Mouse (Mus musculus) embryonic facial prominence, embryonic 11.5 days (tissue): ENCODE measurements around the gene Fars2. TPM values are rescaled to one million over a fixed set of nuclear protein-coding genes. Genes with fewer than 3 reads are reported as not detected.

ENCODE experiments used
- ATAC-seq: fragments of 200-750 bp; cut with Nextera tagmentation; replicated peaks from 2 replicates; pipeline ENCODE4 v1.8.0; 2017; ENCODE audit warnings: low read depth; ENCODE audit not compliant: insufficient number of reproducible peaks, low FRiP score, low TSS enrichment
- DNase-seq: peaks from one replicate; pipeline ENCODE4 v3.0.0-alpha.2; 2015; ENCODE audit warnings: low spot score
- H3K27ac ChIP-seq: fragments of 300-500 bp; sonication (generic); replicated peaks from 2 replicates; pipeline ENCODE4 v1.5.1; 2014; ENCODE audit warnings: mild to moderate bottlenecking, low read depth, low read length, control low read depth
- H3K27me3 ChIP-seq: fragments of 300-500 bp; sonication (generic); 2 replicates; pipeline ENCODE4 v1.6.1; 2014; ENCODE audit warnings: mild to moderate bottlenecking, low read length, moderate library complexity, mixed read lengths; ENCODE audit not compliant: control insufficient read depth, insufficient read depth
- H3K36me3 ChIP-seq: fragments of 300-500 bp; sonication (generic); replicated peaks from 2 replicates; pipeline ENCODE4 v1.6.1; 2014; ENCODE audit warnings: low read depth, mild to moderate bottlenecking, low read length, moderate library complexity, mixed read lengths; ENCODE audit not compliant: control insufficient read depth, insufficient read depth
- H3K4me1 ChIP-seq: fragments of 300-500 bp; sonication (generic); 2 replicates; pipeline ENCODE4 v1.6.1; 2014; ENCODE audit warnings: low read length, mixed read lengths; ENCODE audit not compliant: control insufficient read depth, insufficient read depth
- H3K4me2 ChIP-seq: fragments of 300-500 bp; sonication (generic); 2 replicates; pipeline ENCODE4 v1.6.1; 2014; ENCODE audit warnings: low read depth, mild to moderate bottlenecking, control low read depth, low read length, moderate library complexity
- H3K4me3 ChIP-seq: fragments of 300-500 bp; sonication (generic); 2 replicates; pipeline ENCODE4 v1.5.1; 2014; ENCODE audit warnings: low read depth, low read length, control low read depth
- H3K9ac ChIP-seq: fragments of 300-500 bp; sonication (generic); replicated peaks from 2 replicates; pipeline ENCODE4 v1.6.1; 2014; ENCODE audit warnings: mild to moderate bottlenecking, control low read depth, low read length
- H3K9me3 ChIP-seq: fragments of 300-500 bp; sonication (generic); replicated peaks from 2 replicates; pipeline ENCODE4 v1.6.1; 2016; ENCODE audit warnings: mild to moderate bottlenecking, low read length, inconsistent platforms, mixed read lengths; ENCODE audit not compliant: control insufficient read depth
- WGBS: fragments of 180-500 bp; shearing (Covaris S2); extraction: QIAGEN DNeasy Blood & Tissue Kit; methylation state at CpG from one replicate; pipeline ENCODE4 v1.1.7; 2014; 5-methylcytosine and 5-hydroxymethylcytosine counted together
- polyA plus RNA-seq: library from polyadenylated mRNA; unstranded; fragments of >200 nt; fragmentation: Nextera tagmentation; extraction: Ambion mirVana; gene quantifications from 2 replicates; pipeline ENCODE4 v1.2.1, GENCODE M21; 2014

The Fars2 gene
- polyA plus RNA-seq, 1 experiment from 2014 or later = 28.1 TPM

DNA sequence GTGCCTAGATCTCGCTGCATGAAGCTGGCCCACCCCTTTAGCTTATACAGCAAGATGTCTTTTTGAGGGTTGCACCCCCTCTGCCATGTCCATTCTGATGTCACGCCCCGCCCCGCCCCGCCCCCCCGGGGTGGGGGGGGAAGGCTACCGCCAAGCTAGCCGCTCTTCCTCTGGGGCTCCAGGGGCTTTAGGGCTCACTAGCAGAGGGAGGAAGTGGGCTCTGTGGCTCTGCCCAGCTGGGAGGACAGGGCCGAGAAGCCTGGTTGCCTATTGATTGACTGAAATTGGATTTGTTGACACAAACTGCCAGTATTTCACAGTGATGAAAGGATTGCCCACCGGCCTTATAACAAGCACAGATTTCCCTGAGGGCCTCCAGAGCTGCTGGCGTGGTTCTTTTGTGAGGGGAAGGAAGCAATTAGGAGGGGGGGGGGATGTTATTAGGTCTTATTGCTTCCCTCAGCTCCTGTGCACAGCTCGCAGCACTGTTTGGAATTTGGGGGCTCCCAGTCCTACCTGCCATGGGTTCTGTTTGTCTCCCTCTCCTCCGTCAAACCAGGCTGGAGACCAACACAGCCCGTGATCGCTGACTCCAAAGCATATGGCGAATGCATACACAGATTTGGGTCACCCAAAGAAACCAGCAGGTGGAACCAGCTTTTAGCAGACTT is 466.4 kb downstream of the Fars2 start:
- Histone ChIP-seq H3K4me3 (no peak overlapping the region), H3K4me2 (peak overlapping the region; percentile 8; the same call in 1 of the 2 replicates), H3K9ac (no peak overlapping the region; the same call in 1 of the 2 replicates), H3K9me3 (no peaks in the 10 kb centered on the region), H3K27me3 (no peaks in the 10 kb centered on the region; the same call in 1 of the 2 replicates), H3K36me3 (no peaks in the 10 kb centered on the region), H3K4me1 (peaks cover 8% of the 10 kb centered on the region), H3K27ac (no peak overlapping the region)
- ATAC-seq (peak; percentile 55), DNase-seq (peak; percentile 72)
- WGBS = 14% methylated on average over 16 of the region's 16 CpGs

DNA sequence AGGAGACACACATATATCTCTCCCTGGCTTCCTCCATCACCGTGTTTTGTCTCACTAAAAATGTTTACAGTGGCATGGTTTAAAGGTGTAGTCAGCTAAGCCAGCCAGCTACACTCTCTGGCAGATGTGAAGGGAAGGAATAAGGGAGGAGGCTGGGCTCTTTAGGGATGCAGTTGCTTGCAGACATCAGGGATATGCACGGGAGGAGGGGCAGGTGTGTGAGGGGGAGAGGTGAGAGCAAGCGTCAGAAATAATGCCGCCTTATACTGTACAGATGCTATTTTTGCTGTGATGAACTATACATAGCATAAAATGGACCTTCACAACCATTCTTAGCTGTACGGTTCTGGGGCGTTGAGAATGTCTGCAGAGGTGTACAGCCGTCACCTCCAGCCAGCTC is 467.0 kb downstream of the Fars2 start:
- Histone ChIP-seq H3K4me3 (no peak overlapping the region), H3K9me3 (no peaks in the 10 kb centered on the region), H3K4me1 (peaks cover 8% of the 10 kb centered on the region), H3K27me3 (no peaks in the 10 kb centered on the region; the same call in 1 of the 2 replicates), H3K9ac (no peak overlapping the region), H3K36me3 (no peaks in the 10 kb centered on the region), H3K4me2 (no peak overlapping the region), H3K27ac (no peak overlapping the region)
- DNase-seq (no peak), ATAC-seq (no peak; the same call in 1 of the 2 replicates)
- WGBS = 62% methylated on average over 7 of the region's 7 CpGs

DNA sequence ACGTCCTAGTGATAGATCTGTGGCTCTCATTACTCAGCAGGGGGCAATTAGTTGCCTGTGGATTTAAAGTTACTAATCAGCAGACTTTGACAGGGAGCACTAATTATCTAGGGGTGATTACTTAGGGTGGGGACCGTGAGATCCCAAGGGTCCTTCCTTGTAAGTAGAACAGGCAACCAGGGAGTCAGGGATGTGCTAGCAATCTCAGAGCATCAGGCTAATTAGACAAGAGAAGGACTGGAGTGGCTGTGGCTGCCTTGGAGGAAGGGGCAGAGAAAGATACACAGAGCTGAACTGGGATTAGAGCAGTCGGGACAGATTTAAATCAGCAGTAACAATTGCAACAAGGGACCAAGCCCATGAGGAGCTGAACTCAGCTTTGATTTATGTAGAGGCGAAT is 471.9 kb downstream of the Fars2 start:
- no peak for ATAC-seq
- Histone ChIP-seq H3K9me3 (no peaks in the 10 kb centered on the region), H3K27ac (no peak overlapping the region), H3K36me3 (no peaks in the 10 kb centered on the region), H3K27me3 (no peaks in the 10 kb centered on the region), H3K4me3 (no peak overlapping the region), H3K4me2 (no peak overlapping the region), H3K4me1 (no peaks in the 10 kb centered on the region), H3K9ac (no peak overlapping the region)
- no peak for DNase-seq
- WGBS = 63% methylated on average over 4 of the region's 4 CpGs

DNA sequence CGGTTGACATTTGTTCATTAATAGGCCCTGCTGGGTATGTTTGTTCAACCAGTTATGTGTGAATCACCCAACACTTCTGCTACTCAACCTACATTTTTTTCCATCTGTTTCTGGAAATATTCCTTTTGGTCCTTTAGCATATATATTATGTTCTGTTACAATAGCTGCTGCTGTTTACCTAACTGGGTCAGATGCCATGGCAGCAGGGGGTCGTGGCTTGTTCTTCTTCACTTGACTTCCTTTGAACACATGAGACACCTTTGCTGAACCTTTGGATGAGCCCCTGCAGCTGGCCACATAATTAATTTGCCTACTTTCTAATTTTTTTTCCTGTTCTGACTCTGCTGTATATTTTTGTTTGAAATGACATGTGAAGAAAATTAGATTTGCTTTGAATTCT is 475.1 kb downstream of the Fars2 start:
- no peak overlapping the region for H3K9ac ChIP-seq
- DNase-seq (no peak), ATAC-seq (no peak)
- no peak overlapping the region for H3K27ac ChIP-seq
- 71% methylated on average over 2 of the region's 2 CpGs for WGBS
- no peaks in the 10 kb centered on the region for H3K36me3 ChIP-seq
- H3K9me3 ChIP-seq = no peaks in the 10 kb centered on the region
- H3K27me3 ChIP-seq = no peaks in the 10 kb centered on the region
- H3K4me2 ChIP-seq = no peak overlapping the region
- no peak overlapping the region for H3K4me3 ChIP-seq
- H3K4me1 ChIP-seq = no peaks in the 10 kb centered on the region

DNA sequence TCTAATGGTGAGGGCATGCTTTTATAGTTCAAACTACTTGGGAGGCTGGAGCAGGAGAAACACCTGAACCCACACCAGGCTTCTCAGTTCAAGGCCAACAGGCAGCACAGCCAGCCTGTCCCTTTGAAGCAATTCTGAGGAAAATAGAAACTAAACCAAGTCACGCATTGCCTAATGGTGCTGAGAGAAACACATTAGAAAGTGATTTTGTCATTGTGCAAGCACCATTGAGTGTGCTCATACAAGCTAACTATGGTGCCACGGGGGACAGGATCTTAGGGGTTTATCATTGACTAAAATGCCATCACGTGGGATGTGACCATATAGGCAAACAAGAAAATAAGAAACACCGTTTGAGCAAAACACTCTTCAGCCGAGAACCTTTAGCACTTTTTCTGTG is 489.5 kb downstream of the Fars2 start:
- H3K27me3 ChIP-seq = no peaks in the 10 kb centered on the region
- no peak overlapping the region for H3K4me3 ChIP-seq
- no peaks in the 10 kb centered on the region for H3K36me3 ChIP-seq
- H3K9me3 ChIP-seq = no peaks in the 10 kb centered on the region
- H3K4me1 ChIP-seq = no peaks in the 10 kb centered on the region
- H3K27ac ChIP-seq = no peak overlapping the region
- DNase-seq (no peak), ATAC-seq (no peak)
- H3K9ac ChIP-seq = no peak overlapping the region
- 89% methylated on average over 5 of the region's 5 CpGs for WGBS
- H3K4me2 ChIP-seq = no peak overlapping the region

DNA sequence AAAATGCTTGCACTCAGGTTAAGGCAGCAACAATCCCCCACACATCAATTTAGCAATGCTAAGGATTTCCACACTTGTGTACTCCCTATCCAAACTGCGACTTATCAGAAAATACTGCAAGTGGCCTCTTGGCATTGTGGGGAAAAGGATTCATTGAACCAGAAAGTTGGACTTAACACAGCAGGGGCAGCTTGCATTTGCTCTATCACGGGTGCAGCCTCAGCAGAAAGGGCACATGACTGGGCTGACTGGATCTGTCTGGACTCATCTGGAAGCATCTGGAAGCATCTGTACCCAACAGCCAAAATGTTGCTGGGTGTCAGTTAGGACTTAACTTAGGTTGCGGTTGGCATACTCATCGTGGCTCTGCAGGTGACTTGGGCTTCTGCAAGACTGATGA is 490.7 kb downstream of the Fars2 start:
- no peak overlapping the region for H3K27ac ChIP-seq
- WGBS = 85% methylated on average over 4 of the region's 4 CpGs
- no peak overlapping the region for H3K4me2 ChIP-seq
- no peak overlapping the region for H3K4me3 ChIP-seq
- no peaks in the 10 kb centered on the region for H3K27me3 ChIP-seq
- no peak for ATAC-seq
- no peaks in the 10 kb centered on the region for H3K4me1 ChIP-seq
- H3K9ac ChIP-seq = no peak overlapping the region
- no peaks in the 10 kb centered on the region for H3K36me3 ChIP-seq
- no peaks in the 10 kb centered on the region for H3K9me3 ChIP-seq
- DNase-seq = no peak

DNA sequence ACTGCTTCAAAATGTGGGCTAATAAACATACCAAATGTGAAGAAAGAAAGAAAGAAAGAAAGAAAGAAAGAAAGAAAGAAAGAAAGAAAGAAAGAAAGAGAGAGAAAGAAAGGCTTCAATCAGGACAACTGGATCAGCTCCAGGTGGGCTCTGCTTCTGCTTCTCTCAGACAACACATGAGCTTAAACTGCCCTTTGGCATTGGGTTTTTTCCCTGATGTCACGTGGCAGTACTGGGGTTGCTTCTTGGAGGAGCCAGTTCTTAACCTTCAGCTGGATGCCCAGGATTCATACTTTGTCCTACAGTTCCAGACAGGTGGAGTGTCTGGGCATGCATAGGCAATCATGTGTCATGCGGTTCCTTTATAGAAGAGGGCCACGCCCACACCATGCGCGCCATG is 493.2 kb downstream of the Fars2 start:
- DNase-seq = no peak
- Histone ChIP-seq H3K36me3 (no peaks in the 10 kb centered on the region), H3K9me3 (no peaks in the 10 kb centered on the region), H3K9ac (no peak overlapping the region), H3K27ac (no peak overlapping the region), H3K4me2 (no peak overlapping the region), H3K4me3 (no peak overlapping the region), H3K27me3 (no peaks in the 10 kb centered on the region), H3K4me1 (no peaks in the 10 kb centered on the region)
- no peak for ATAC-seq
- WGBS = 94% methylated on average over 5 of the region's 5 CpGs

DNA sequence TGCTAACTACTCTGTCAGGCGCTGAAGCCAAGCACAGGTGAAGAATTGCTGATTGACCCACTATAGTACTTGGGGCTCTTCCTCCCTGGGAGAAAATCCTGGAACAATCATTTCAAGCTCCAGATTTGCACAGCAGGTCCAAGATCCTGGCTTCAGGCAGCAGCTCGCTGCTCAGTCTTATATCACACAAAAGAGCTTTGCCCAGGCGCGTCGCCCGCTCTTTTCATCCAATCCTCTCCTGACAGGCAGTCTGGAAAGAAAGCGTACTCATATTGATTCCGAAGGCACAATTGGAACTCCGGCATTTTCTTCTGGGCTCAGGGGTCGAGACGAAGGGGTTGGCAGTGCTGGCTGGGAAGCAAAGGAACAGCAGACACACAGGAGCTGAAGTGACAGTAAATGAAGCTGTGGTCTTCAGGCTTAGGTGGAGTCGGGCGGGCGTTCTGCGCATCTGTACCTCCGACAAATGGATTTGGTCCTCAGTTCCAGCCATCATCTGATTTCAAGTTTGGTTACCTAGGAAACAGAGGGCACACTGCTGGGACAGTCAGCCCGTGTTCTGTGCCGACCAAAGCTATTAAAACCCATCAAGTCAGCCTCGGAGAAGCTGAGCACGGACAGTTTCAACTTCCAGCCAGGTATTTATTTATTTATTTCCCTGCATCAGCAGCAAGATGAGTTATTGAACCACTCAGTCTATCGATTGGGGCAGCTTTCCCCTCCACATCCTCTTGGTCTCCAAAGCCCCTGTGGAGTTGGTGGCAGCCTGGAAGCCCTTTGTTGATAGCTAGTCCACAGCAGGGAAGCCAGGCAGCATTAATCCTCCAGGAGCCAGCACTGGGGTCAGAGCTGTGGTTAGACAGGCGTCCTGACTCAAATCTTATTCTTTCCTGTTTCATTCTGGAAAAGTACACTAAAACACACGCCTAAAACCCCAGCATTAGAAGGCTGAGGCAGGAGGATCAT is 495.9 kb downstream of the Fars2 start:
- Histone ChIP-seq H3K4me2 (no peak overlapping the region), H3K27me3 (no peaks in the 10 kb centered on the region), H3K27ac (no peak overlapping the region), H3K4me3 (no peak overlapping the region), H3K36me3 (no peaks in the 10 kb centered on the region), H3K9ac (no peak overlapping the region), H3K4me1 (no peaks in the 10 kb centered on the region), H3K9me3 (no peaks in the 10 kb centered on the region)
- no peak for ATAC-seq
- WGBS = 50% methylated on average over 23 of the region's 23 CpGs
- peak; percentile 10 for DNase-seq
